Mouse (Mus musculus): ENCODE results near the gene Elof1. TPM values are rescaled to one million over a fixed set of nuclear protein-coding genes. Genes with fewer than 3 reads are reported as not detected.

The Elof1 gene
- polyA plus RNA-seq, 1 experiment from 2014 or later: 223 TPM

Small RNAs within 50 kb of the gene (microRNA-seq; reads per million reads assigned to microRNA genes)
- not detected for gene Mir7084

Other genes starting within 250 kb of the Elof1 start
- gene Rab3d, start 199.0 kb downstream of the Elof1 start, polyA plus RNA-seq (2014; fragmentation: Nextera tagmentation; extraction: Ambion mirVana): 4.9 and 5.2 TPM in 2 replicates
- 3.5 and 4.8 TPM in 2 replicates for gene Ccdc159, start 189.7 kb downstream of the Elof1 start, polyA plus RNA-seq (2014; fragmentation: Nextera tagmentation; extraction: Ambion mirVana)
- 29.7 and 29.9 TPM in 2 replicates for gene Tmem205, start 189.6 kb downstream of the Elof1 start, polyA plus RNA-seq (2014; fragmentation: Nextera tagmentation; extraction: Ambion mirVana)
- gene Plppr2, start 180.1 kb downstream of the Elof1 start, polyA plus RNA-seq (2014; fragmentation: Nextera tagmentation; extraction: Ambion mirVana): 6.6 and 8.2 TPM in 2 replicates
- 17.4 and 20.0 TPM in 2 replicates for gene Swsap1, start 161.4 kb downstream of the Elof1 start, polyA plus RNA-seq (2014; fragmentation: Nextera tagmentation; extraction: Ambion mirVana)
- gene Epor, start 153.7 kb downstream of the Elof1 start, polyA plus RNA-seq (2014; fragmentation: Nextera tagmentation; extraction: Ambion mirVana): 4.9 and 5.8 TPM in 2 replicates
- 1.6 and 2.5 TPM in 2 replicates for gene Rgl3, start 127.7 kb downstream of the Elof1 start, polyA plus RNA-seq (2014; fragmentation: Nextera tagmentation; extraction: Ambion mirVana)
- gene Ccdc151, start 114.5 kb downstream of the Elof1 start, polyA plus RNA-seq (2014; fragmentation: Nextera tagmentation; extraction: Ambion mirVana): 1.8 and 2.1 TPM in 2 replicates
- 86.4 and 93.0 TPM in 2 replicates for gene Prkcsh, start 114.4 kb downstream of the Elof1 start, polyA plus RNA-seq (2014; fragmentation: Nextera tagmentation; extraction: Ambion mirVana)
- gene Elavl3, start 65.1 kb downstream of the Elof1 start, polyA plus RNA-seq (2014; fragmentation: Nextera tagmentation; extraction: Ambion mirVana): 0.10 and 0.11 TPM in 2 replicates
- not detected in 2 replicates for gene Gm49318, start 45.9 kb downstream of the Elof1 start, polyA plus RNA-seq (2014; fragmentation: Nextera tagmentation; extraction: Ambion mirVana)
- gene Zfp653, start 45.8 kb downstream of the Elof1 start, polyA plus RNA-seq (2014; fragmentation: Nextera tagmentation; extraction: Ambion mirVana): 5.8 and 8.7 TPM in 2 replicates
- 29.1 and 29.9 TPM in 2 replicates for gene Ecsit, start 31.7 kb downstream of the Elof1 start, polyA plus RNA-seq (2014; fragmentation: Nextera tagmentation; extraction: Ambion mirVana)
- 0.84 and 0.89 TPM in 2 replicates for gene Cnn1, start 18.0 kb downstream of the Elof1 start, polyA plus RNA-seq (2014; fragmentation: Nextera tagmentation; extraction: Ambion mirVana)
- gene Acp5, start 18.5 kb upstream of the Elof1 start, polyA plus RNA-seq (2014; fragmentation: Nextera tagmentation; extraction: Ambion mirVana): 13.2 and 14.2 TPM in 2 replicates
- 58.4 and 60.8 TPM in 2 replicates for gene Pigyl, start 39.7 kb upstream of the Elof1 start, polyA plus RNA-seq (2014; fragmentation: Nextera tagmentation; extraction: Ambion mirVana)
- gene Zfp872, start 70.9 kb upstream of the Elof1 start, polyA plus RNA-seq (2014; fragmentation: Nextera tagmentation; extraction: Ambion mirVana): 0.06 TPM in 1 of 2 replicates, not detected in the other
- 10.3 and 15.2 TPM in 2 replicates for gene Zfp809, start 108.5 kb upstream of the Elof1 start, polyA plus RNA-seq (2014; fragmentation: Nextera tagmentation; extraction: Ambion mirVana)
- gene Zfp599, start 142.7 kb upstream of the Elof1 start, polyA plus RNA-seq (2014; fragmentation: Nextera tagmentation; extraction: Ambion mirVana): 10.8 and 11.2 TPM in 2 replicates
- gene Zfp810, start 190.5 kb upstream of the Elof1 start, polyA plus RNA-seq (2014; fragmentation: Nextera tagmentation; extraction: Ambion mirVana): 30.8 and 36.4 TPM in 2 replicates

Data from limb, embryonic 11.5 days (tissue).